Mouse (Mus musculus) kidney, postnatal 36 days (tissue): Measurements from ENCODE around the gene Olfr689.
"Not testable (repeated sequence)": the region's sequence is repeated elsewhere in the genome, so short reads cannot be mapped to it uniquely, and the experiment has no call there.

ENCODE experiments used
- DNase-seq, 2 experiments: peaks; one replicate each; pipeline ENCODE4 v3.0.0; 2021 to 2022; ENCODE audit warnings: mixed read lengths in 2 of 2

Gene Olfr689

GRCm38 (mm10) chr7:105310865-105311264, at the start of gene Olfr689:
Gene Olfr689 (plus strand): TSS chr7:105311165.
- DNase-seq, result no peak

- no peak for DNase-seq
These were observed 38.5 kb upstream of the Olfr689 start for GRCm38 (mm10) chr7:105272426-105272825.

GRCm38 (mm10) chr7:105287795-105288194, 23.2 kb upstream of the Olfr689 start, which contains the start of gene Olfr688:
Gene Olfr688 (plus strand): TSS chr7:105288095.
- no peak for DNase-seq

GRCm38 (mm10) chr7:105290051-105290450, 20.9 kb upstream of the Olfr689 start:
- DNase-seq, result no peak

GRCm38 (mm10) chr7:105325302-105325701, 14.3 kb downstream of the Olfr689 start:
- no peak for DNase-seq

GRCm38 (mm10) chr7:105334004-105334403, 23.0 kb downstream of the Olfr689 start, which contains the start of gene Olfr690:
Gene Olfr690 (minus strand): TSS chr7:105334104.
- DNase-seq, result no peak

- DNase-seq, result no peak
These were observed 31.2 kb downstream of the Olfr689 start, which contains the start of gene Olfr691 for GRCm38 (mm10) chr7:105342170-105342569. Gene Olfr691 (minus strand): TSS chr7:105342270.

- no peak for DNase-seq
These were observed 31.8 kb downstream of the Olfr689 start for GRCm38 (mm10) chr7:105342752-105343151.

GRCm38 (mm10) chr7:105356064-105356463, 45.1 kb downstream of the Olfr689 start:
- not testable (repeated sequence) for DNase-seq

- DNase-seq, result not testable (repeated sequence)
These were observed 45.5 kb downstream of the Olfr689 start for GRCm38 (mm10) chr7:105356487-105356886.

GRCm38 (mm10) chr7:105361713-105362112, 50.7 kb downstream of the Olfr689 start:
- no peak for DNase-seq

GRCm38 (mm10) chr7:105367268-105367667, 56.3 kb downstream of the Olfr689 start:
- DNase-seq, result no peak

- no peak for DNase-seq
These were observed 57.0 kb downstream of the Olfr689 start, which contains the start of gene Olfr692 for GRCm38 (mm10) chr7:105367930-105368329. Gene Olfr692 (plus strand): TSS chr7:105368230.

- DNase-seq, result no peak
These were observed 57.6 kb downstream of the Olfr689 start for GRCm38 (mm10) chr7:105368521-105368920.
